Mouse (Mus musculus): ENCODE measurements at regions not wholly inside any gene's neighbourhood (a gene's known extent, or its start where the extent isn't known, plus 50 kb on each side); places are given as distances from the start of the nearest gene placed in this dataset.

DNA sequence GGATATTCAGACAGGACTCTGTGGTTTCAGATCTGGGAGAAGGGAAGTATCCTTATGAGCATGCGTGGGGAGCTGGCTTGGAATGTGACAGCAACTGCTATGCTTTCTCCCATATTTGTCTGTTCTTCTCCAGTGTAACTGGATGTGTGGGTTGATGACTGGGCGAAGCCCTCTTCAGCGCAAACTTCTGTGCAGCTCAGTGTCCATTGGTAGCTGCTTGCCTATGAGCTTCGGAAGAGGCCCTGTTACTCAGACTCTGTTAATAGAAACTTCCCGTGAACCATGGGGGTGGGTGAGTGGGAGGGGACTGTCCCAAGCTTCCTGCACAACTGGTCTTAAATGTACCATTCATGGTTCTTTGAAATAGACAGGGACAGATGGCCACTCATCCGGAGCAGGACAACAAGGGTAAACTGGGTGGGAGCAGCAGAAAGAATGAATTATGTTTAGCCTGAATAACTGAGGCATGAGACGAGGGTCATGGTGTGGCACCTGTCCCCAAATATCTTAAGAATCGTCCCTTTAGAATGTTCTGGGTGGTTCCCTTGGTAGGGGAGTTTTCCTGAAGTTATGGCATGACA lies 141.1 kb upstream of the Plxnc1 start:
- DNase-seq (ENCODE audit: low spot score) = no peak

DNA sequence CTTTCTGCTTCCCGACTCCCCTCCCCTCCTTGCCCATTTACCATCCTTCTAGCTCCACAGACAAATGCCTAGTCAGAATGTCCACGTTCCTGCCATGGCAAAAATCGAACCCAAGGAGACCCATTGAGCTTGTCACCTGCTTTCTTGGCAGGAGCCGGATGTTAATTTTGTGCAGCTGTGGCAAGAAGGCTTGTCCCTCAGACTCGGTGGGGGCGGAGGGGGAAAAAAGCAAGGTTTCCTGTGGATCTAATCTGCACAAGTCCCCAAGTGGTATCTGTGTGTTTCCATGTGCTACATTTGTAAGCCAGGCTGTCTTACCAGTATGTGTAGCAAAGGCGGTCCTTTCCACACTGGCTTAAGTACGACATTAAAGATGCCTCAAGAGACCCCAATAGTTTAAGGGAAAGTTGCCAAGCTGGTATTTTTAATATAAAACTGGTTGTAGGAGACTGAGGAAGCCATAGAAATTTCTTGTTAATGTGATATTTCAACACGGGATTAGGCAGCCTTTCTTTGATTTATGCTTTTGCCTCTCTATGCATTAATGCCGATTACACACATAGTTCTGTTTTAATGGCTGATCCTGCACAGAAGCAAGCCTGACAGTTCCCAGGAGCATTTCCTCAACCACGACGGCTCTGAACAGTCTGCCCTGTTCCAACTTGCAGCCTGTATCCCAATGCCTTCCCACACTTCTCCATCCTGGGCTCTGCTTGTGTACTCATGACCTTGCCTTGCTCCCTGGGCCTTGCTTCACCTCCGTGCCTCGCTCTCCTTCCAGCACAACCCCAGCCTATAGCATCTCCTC lies 138.9 kb upstream of the Plxnc1 start:
- DNase-seq (ENCODE audit: low spot score) = no peak

DNA sequence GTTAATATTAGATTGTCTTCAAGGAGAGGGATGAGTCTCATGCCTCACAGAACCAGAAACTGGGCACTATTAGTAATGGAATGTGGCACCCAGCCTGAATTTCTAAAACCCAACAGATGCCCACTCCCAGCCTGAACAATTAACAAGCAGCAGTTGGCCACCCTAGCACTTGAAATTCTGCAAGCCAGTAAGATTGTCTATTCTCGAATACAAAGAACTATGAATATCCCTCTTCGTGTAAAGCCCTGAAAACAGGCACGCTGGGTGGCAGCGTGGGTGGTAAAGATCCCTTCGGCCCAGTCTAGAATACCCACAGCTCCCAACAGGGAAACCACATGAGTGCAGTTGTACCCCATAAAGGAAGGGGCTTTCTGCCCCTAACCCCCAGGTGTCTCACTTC lies 138.0 kb upstream of the Plxnc1 start:
- DNase-seq (ENCODE audit: low spot score) = no peak

DNA sequence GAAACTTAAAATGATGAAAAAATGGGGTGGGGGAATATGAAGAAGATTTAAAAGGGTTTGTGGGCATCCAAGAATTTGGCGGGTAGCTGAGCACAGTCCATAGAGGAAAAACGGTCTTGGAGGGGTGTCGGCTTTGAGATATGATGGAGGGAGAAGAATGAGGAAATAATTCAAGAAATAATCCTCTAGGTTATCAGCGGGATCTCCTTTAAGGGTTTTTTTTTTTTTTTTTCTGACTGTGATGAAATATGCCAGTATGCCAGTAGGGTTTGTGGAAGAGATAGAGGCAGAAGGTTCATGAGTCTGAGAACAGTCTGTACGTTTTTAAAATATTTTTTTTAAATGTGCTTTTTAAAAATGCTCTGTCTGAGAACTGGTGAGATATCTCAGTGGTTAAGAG lies 135.3 kb upstream of the Plxnc1 start:
- no peak for DNase-seq (ENCODE audit: low spot score)

DNA sequence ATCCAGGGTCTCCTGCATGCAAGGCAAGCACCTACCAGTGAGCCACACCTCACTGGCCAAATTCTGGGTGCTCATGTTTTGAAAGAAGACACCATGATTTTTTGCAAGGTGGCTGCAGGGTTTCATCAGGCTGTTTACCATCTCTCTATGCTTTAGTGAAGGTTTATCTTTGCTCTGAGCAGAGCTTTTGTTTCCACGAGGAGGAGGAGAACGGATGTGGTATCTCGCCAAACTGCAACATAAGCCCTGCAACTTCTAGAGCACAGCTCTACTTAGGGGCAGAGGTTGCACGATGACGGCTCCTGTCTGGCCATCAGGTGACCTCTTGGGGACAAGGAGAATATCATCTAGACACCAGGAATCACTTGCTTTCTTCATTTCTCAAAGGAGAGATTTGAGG lies 131.8 kb upstream of the Plxnc1 start:
- DNase-seq (ENCODE audit: low spot score) = no peak

DNA sequence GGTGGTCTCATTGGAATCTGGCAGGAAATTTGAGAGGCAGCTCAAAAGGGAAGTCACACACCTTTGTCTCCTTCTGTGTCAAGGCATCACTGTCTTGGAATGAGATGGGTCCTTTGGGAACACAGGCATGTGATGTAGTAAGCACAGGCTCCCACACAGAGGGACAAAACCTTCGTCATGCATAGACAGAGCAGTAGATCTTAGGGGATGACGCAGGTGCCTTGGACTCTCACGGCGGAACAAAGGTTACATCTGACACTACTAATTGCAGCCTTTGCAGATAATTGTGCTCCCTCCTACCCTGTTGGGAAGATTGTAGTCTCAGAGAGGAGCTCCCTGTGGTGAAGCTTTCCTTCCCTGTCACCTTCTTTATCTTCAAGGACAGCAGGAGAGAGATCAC lies 131.3 kb upstream of the Plxnc1 start:
- DNase-seq (ENCODE audit: low spot score) = no peak

DNA sequence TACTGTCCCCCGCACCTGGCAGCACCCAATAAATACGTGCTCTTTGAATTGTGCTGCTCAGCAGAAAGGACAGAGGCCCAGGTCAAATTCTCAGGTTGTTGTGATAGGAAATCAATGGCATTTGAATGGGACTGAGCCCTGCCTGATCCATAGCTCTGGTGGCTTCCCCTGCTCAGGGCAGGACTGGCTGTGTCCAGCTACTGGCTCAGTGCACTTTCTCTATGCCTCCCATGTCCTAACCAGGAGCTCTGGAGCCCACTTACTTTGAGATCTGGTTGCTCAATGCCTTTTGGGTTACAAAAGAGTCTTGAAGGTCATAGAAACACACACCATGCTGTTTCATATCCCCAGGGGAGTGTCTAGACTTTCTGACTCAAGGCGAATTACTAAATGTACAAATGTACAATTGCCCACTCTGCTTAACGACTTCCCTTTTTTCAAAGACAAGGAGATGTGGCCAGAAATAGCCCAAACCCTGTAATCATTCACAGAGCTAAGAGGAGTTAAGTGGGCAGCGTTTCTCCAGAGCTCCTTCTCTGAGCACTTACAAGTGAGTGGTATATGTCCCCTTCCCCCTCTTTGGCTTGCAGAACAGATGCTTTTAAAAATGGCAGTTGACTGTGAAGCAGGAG lies 130.4 kb upstream of the Plxnc1 start:
- peak; percentile 86 for DNase-seq (ENCODE audit: low spot score)

DNA sequence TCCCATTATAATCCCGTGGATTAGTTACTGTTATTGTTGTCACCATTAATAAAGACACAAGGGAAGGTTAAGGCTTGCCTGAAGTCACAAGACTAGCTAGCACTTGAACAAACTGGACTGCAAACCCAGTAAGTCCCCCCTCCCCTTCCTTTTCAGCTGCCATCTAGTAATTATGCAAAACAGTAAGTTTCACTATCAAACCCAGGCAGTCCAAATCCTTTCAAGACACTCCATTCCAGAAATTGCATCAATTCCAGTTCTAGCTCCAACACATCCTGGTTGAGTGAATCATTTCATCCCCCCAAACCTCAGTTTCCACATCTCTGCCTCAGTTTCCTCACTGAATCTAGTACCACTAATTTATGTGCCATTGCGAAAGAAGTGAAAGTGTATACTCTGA lies 129.7 kb upstream of the Plxnc1 start:
- DNase-seq (ENCODE audit: low spot score) = no peak

DNA sequence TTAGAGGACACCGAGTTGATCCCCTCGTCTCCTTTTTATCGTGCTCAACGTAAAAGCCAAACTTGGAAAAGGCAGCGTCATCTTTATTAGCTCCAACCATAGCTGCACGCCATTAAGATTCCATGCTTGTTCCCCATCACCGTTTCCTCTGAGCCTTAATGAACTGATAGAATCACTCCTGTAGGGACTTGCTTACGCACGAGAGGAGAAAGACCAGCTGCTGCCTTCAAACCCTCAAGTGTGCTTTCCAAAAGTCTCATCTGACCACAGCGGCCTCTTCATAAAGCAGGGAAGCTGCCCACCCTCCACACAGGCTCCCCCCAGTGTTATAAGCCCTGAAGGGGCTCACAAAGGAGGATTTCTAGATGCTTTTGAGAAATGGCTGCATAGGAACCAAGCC lies 123.3 kb upstream of the Plxnc1 start:
- no peak for DNase-seq (ENCODE audit: low spot score)

DNA sequence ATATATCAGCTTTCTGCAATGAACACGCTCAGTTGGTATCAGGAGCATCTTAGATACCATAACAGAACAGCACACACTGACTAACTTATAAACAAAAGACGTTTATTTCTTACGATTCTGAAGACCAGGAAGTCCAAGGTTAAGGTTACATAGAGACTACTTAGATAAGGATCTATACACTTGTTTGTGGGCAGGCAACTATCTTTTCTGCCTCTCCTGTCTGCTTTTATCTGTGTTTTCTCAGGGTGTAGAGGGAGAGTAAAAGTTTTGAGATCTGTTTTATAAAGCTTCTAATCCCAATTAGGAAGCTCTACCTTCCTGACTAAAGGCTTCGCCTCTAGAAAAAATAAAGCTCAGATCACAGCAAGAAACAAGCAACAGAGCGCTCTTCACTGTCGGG lies 122.1 kb upstream of the Plxnc1 start:
- no peak for DNase-seq (ENCODE audit: low spot score)

DNA sequence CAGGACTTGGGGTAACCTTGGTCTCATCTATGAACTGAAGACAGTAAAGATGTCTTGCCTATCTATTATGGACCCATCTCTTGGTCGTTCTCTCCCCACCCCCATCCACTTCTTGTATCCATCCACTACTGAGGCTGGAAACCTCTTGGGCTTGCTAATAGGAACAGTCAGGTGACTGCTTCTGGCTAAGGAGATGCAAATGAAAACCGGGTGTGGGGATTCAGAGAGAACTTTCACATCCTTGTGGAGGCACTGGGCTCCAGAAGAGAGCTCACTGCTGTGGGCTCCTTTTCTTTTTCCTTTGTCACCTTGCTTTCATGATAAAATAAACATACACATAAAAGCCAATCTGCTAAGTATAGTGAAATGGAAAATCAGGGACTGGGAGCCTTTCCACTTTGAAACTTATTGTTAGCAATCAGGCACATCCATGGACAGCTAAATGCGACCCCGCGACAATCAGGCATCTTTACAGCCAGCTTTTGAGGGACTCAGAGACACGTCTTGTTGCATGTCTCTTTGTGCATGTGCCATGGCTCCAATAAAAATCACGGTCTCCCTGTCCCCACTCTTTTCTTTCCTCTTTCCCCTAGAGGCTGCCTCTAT lies 115.0 kb upstream of the Plxnc1 start:
- no peak for DNase-seq (ENCODE audit: low spot score)

DNA sequence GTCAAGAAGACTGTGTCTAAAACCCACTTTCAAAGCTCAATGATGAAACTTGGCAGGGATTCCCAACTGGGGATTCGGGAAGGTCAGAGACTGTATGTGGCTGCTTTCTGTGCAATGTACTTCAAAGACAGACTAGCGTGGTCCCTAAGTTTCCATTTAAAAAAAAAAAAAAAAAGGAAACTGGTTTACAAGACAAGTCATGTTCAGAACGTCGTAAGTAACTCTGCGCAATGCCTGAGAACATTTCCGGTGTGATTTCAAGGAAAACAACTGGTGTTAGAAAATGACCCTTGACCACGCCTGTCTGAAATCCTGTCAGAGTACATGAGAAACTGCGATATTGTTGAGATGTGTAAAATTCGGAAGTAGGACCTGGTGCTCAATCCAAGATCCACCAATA lies 114.4 kb upstream of the Plxnc1 start:
- peak; percentile 27 for DNase-seq (ENCODE audit: low spot score)

DNA sequence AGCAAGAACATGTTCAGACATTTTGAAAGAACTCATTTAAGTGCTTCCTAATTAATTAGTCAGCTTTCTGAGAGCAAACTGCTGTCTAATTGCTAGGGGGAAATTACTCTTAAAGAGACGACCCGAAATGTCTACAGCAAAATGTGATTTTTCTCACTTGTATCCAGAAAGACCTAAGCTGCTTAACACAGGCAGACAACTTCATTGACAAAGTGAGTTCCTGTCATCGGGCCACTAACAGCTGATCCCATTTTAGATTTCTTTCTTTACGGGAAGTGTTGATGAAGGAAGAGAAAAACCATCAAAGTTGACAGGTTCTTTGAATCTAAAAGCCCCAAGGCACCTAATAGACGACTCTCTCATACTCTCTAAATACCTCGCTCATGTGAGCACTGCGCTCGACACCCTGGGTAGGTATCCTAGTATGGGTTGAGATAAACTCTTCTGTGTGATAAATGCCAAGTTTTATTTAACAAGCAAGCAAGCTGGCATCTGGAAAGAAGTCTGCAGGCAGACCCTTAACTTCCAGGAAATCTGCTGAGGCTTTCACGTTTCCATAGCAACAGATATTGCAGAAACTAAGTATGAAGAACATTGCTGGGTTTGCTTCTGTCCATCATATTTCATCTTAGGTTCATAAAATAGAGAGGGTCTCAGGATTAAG lies 112.5 kb upstream of the Plxnc1 start:
- DNase-seq (ENCODE audit: low spot score) = no peak

DNA sequence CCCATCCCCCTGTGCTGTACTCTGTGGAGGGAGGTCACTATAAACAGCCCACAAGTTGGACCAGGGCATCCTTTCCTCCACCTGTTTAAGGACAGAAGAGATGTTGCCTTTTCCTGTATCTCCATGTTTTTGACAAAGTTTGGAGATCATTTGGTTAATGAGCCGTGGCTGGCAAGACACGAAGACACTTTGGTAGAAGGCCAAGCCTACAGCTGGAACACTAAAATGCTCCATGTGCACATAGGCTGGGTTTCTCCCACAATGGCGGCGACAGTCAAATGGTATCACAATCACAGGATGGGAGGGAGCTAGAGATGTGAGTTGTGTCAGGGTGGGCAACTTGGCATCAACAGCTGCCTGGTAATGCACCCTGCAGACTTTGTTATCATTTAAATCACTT lies 111.9 kb upstream of the Plxnc1 start:
- DNase-seq (ENCODE audit: low spot score) = no peak

DNA sequence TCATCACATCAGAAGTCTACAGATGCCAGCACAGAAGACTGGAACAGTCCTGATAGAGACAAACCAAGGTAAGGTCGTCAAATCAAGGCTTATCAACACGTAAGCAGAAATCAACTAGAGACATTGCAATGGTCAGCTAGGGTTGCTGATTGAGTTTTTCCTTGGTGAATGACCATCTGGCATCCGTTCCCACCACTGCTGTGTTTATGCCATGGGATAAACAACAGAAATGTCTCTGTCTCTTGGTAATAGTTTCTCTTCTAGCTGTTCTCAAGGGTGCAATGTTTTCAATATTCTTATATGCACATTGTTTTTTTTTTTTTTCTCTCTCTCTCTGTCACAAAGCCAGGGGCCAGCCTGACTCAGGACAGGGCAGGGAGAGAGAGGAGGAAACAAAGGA lies 110.2 kb upstream of the Plxnc1 start:
- peak; percentile 16 for DNase-seq (ENCODE audit: low spot score)

DNA sequence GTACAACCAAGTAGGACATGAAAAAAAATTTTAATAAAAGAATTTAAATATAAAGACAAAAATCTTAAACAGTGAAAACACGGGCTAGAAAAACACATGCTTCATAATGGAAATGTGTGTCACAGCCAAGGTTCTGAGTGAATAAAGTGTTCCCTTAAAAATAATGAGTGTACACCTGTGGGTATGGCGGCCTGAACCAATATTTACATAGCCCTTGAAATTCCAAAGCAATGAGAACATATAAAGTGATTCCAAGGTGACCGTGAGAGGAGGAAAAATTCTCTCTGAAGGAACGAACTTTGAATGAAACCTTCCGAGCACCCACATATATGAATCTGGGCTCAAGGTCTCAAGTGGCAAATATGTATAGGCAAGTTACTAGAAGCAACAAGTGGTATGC lies 104.2 kb upstream of the Plxnc1 start:
- peak; percentile 72 for DNase-seq (ENCODE audit: low spot score)

DNA sequence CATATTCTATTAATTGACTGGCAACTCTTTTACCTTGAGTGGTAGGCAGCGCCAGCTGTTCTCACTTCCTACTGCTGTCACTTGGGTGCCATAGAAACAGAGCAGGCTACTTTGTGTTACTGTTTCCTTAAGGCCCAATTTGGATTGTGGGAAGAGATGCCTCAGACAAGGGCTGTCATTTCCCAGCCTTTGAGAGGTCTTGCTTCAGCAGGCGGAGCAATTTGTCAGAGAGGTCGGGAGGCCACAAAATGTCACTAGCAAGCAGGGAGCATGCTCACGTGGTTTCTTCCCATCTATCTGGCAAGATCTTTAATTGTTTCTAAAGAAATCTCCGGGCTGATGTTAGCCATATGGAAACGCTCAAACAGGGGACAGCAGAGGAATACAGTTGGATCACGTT lies 99.3 kb upstream of the Plxnc1 start:
- DNase-seq (ENCODE audit: low spot score) = peak; percentile 35

DNA sequence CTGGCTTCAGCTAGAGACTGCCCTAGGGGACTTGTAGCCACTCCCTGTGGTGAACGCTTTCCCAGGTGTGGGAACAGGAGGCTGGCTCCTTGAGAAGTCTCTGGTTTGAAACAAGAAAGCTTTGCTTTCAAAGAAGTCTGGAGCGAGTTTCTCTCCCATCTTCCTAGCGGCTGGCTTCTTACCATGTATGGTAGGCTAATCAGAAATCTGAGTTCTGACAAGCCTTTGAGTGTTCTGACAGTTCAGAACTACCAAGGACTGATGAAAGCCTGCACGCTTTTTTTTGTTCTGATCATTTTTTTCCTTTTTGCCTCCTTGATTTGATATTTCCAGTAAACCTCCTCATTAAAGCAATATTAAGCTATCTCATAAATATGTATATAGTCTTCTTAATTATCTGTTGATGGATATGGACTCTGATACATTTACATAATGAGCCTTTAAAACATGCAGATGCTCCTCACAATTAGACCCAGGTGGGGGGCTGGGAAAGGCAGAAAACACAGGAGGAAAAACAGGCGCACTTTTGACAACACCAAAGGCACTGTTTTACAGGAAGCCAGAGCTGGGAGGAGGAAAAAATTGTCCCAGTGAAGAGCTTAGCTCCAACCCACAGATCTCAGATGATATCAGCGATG lies 95.7 kb upstream of the Plxnc1 start:
- no peak for DNase-seq (ENCODE audit: low spot score)

DNA sequence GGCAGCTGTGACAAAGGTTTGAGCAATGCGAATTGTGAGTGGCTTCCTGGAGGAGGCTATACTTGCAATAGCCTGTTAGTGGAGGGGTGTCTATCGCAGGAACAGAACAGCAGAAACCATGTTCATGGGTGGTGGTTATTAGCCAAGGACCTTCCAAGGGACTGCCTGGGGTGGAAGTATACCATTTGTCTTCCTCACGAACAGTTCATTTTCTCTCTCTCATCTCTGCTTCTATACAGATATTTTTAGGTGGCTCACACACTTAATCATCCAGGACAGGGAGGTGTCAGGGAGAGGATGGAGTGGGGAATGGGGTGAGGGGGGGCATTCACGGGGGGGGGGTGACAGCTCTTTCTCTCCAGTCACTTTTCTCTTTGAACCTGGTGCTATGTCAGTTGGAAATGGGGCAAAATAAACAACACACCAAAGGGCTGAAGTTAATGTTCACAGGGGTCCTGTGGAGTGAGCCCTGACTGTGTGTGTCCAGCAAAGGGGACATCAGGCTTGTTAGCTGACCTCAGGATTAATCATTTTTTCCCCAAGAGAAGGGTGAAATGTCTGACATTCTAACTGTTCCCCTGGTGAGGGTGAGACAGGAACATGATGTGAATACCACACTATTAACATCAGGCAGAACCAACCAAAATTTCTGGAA lies 91.5 kb upstream of the Plxnc1 start:
- DNase-seq (ENCODE audit: low spot score) = no peak

DNA sequence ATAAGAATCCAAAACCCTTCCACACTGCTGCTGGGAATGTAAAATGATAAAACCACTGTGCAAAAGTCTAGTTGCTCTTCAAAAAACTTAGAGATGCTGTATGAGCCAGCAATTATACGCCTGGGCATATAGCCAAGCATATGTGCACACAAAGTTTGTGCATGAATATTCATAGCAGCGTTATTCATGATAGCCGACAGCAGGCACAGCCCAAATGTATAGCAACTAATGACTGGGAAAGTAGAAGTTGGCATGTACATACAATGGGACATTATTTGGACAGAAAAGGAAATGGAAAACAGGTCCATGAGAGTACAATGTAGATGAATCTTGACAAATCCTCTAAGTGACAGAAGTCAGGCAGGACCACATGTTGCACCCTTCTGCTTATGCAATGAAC lies 90.7 kb upstream of the Plxnc1 start:
- no peak for DNase-seq (ENCODE audit: low spot score)

DNA sequence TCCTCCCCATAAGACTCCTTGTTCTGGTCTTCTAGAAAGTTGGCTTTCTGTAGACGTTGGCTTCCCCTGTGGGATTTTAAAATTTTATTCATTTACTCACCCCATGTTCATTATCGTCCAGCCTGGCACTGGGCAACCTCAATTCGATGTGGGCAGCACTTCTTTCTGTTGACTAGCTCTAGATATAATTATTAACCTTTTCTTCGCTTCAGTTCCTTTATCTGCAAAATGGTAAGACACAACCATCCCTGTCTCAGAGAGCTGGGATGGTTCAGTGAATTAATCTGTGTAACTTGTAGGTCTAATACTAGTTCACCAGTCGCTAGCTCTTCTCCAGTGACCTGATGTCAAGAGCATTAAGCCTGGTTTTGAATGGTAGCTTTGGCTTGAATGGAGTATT lies 89.9 kb upstream of the Plxnc1 start:
- DNase-seq (ENCODE audit: low spot score) = no peak
